Mouse (Mus musculus) E14TG2a.4 (cell line): ENCODE results near the gene Gpc6.

ENCODE experiments used
- H3K27me3 ChIP-seq: 2 replicates; pipeline ENCODE4 v1.6.1; 2014; ENCODE audit warnings: low read length, control low read depth; ENCODE audit not compliant: insufficient read depth
- H3K36me3 ChIP-seq: 2 replicates; pipeline ENCODE4 v1.6.1; 2014; ENCODE audit warnings: low read length, control low read depth; ENCODE audit not compliant: insufficient read depth
- H3K4me1 ChIP-seq: replicated peaks from 2 replicates; pipeline ENCODE4 v1.6.1; 2014; ENCODE audit warnings: low read depth, low read length, control low read depth
- H3K4me3 ChIP-seq: replicated peaks from 2 replicates; pipeline ENCODE4 v1.5.1; 2014; ENCODE audit warnings: mild to moderate bottlenecking, low read length
- H3K9me3 ChIP-seq: 2 replicates; pipeline ENCODE4 v1.6.1; 2014; ENCODE audit warnings: low read length, control low read depth
- CTCF ChIP-seq: conservative IDR thresholded peaks from 2 replicates; pipeline ENCODE4 v1.5.1; 2014; ENCODE audit warnings: low read length
- NANOG ChIP-seq: IDR thresholded peaks from 2 replicates; pipeline ENCODE4 v1.6.1; 2014; ENCODE audit warnings: borderline replicate concordance, low read length, mixed read lengths
- POU5F1 ChIP-seq: IDR thresholded peaks from 2 replicates; pipeline ENCODE4 v1.6.1; 2014; ENCODE audit warnings: low read length, borderline replicate concordance

Gene Gpc6

GRCm38 (mm10) chr14:117391412-117391811 lies 466.3 kb downstream of the Gpc6 start:
- no peak overlapping the region for H3K4me3 ChIP-seq
- H3K4me1 ChIP-seq: no peaks in the 10 kb centered on the region
- no peaks in the 10 kb centered on the region for H3K36me3 ChIP-seq
- H3K9me3 ChIP-seq: no peaks in the 10 kb centered on the region
- TF ChIP-seq NANOG (no peak), POU5F1 (no peak), CTCF (no peak)
- no peaks in the 10 kb centered on the region for H3K27me3 ChIP-seq

GRCm38 (mm10) chr14:117397165-117397564 lies 472.1 kb downstream of the Gpc6 start:
- no peak overlapping the region for H3K4me3 ChIP-seq
- no peaks in the 10 kb centered on the region for H3K4me1 ChIP-seq
- H3K36me3 ChIP-seq: no peaks in the 10 kb centered on the region
- no peaks in the 10 kb centered on the region for H3K27me3 ChIP-seq
- no peaks in the 10 kb centered on the region for H3K9me3 ChIP-seq
- TF ChIP-seq NANOG (no peak), POU5F1 (no peak), CTCF (no peak)

GRCm38 (mm10) chr14:117407824-117408524 lies 482.9 kb downstream of the Gpc6 start:
- H3K4me1 ChIP-seq: no peaks in the 10 kb centered on the region
- H3K4me3 ChIP-seq: no peak overlapping the region
- H3K36me3 ChIP-seq: no peaks in the 10 kb centered on the region
- H3K27me3 ChIP-seq: no peaks in the 10 kb centered on the region
- no peaks in the 10 kb centered on the region for H3K9me3 ChIP-seq
- TF ChIP-seq NANOG: no peak
- TF ChIP-seq POU5F1: no peak
- TF ChIP-seq CTCF: no peak

GRCm38 (mm10) chr14:117408525-117408835 lies 483.4 kb downstream of the Gpc6 start:
- H3K4me3 ChIP-seq: no peak overlapping the region
- no peaks in the 10 kb centered on the region for H3K36me3 ChIP-seq
- TF ChIP-seq POU5F1 (no peak), NANOG (no peak), CTCF (no peak)
- no peaks in the 10 kb centered on the region for H3K9me3 ChIP-seq
- no peaks in the 10 kb centered on the region for H3K27me3 ChIP-seq
- H3K4me1 ChIP-seq: no peaks in the 10 kb centered on the region

- Histone ChIP-seq H3K4me3 (no peak overlapping the region), H3K36me3 (no peaks in the 10 kb centered on the region), H3K9me3 (no peaks in the 10 kb centered on the region), H3K27me3 (no peaks in the 10 kb centered on the region), H3K4me1 (no peaks in the 10 kb centered on the region)
- no peak for TF ChIP-seq NANOG
Observed at GRCm38 (mm10) chr14:117409778-117410177, 484.7 kb downstream of the Gpc6 start.

- H3K4me1 ChIP-seq: no peaks in the 10 kb centered on the region
- H3K4me3 ChIP-seq: no peak overlapping the region
- no peaks in the 10 kb centered on the region for H3K27me3 ChIP-seq
- TF ChIP-seq POU5F1 (no peak), NANOG (no peak), CTCF (no peak)
- H3K36me3 ChIP-seq: no peaks in the 10 kb centered on the region
- no peaks in the 10 kb centered on the region for H3K9me3 ChIP-seq
Observed at GRCm38 (mm10) chr14:117410511-117410910, 485.4 kb downstream of the Gpc6 start.

GRCm38 (mm10) chr14:117415045-117415444 lies 489.9 kb downstream of the Gpc6 start:
- TF ChIP-seq CTCF (no peak), POU5F1 (no peak), NANOG (no peak)

GRCm38 (mm10) chr14:117419561-117420218 lies 494.6 kb downstream of the Gpc6 start:
- no peaks in the 10 kb centered on the region for H3K9me3 ChIP-seq
- H3K4me1 ChIP-seq: no peaks in the 10 kb centered on the region
- no peaks in the 10 kb centered on the region for H3K36me3 ChIP-seq
- TF ChIP-seq POU5F1 (no peak), CTCF (no peak), NANOG (no peak)
- no peak overlapping the region for H3K4me3 ChIP-seq
- no peaks in the 10 kb centered on the region for H3K27me3 ChIP-seq

More at GRCm38 (mm10) chr14:117415045-117415444, 489.9 kb downstream of the Gpc6 start:
- no peaks in the 10 kb centered on the region for H3K4me1 ChIP-seq
- H3K27me3 ChIP-seq: no peaks in the 10 kb centered on the region
- no peaks in the 10 kb centered on the region for H3K9me3 ChIP-seq
- H3K36me3 ChIP-seq: no peaks in the 10 kb centered on the region
- no peak overlapping the region for H3K4me3 ChIP-seq

- no peak for TF ChIP-seq POU5F1
- no peak for TF ChIP-seq NANOG
- TF ChIP-seq CTCF: no peak
- H3K36me3 ChIP-seq: no peaks in the 10 kb centered on the region
- no peaks in the 10 kb centered on the region for H3K27me3 ChIP-seq
- H3K9me3 ChIP-seq: no peaks in the 10 kb centered on the region
- no peak overlapping the region for H3K4me3 ChIP-seq
- H3K4me1 ChIP-seq: no peaks in the 10 kb centered on the region
Observed at GRCm38 (mm10) chr14:117421170-117421569, 496.1 kb downstream of the Gpc6 start.
